Mouse (Mus musculus): ENCODE results near the gene Hfe. TPM values are rescaled to one million over a fixed set of nuclear protein-coding genes. Genes with fewer than 3 reads are reported as not detected.
"Not testable (repeated sequence)": the region's sequence is repeated elsewhere in the genome, so short reads cannot be mapped to it uniquely, and the experiment has no call there.

Gene Hfe
- polyA plus RNA-seq, 1 experiment from 2014 or later, result 10.3 TPM

GRCm38 (mm10) chr13:23682947-23683754 is 27.5 kb downstream of the Hfe start:
- ATAC-seq (ENCODE audit: low read depth), result peak; percentile 28
- not testable (repeated sequence) for DNase-seq (ENCODE audit: low spot score); H3K9me3 ChIP-seq (ENCODE audit: control insufficient read depth, low read length); H3K27me3 ChIP-seq (replicated peaks; ENCODE audit: control insufficient read depth, insufficient read depth, low read length); H3K36me3 ChIP-seq (ENCODE audit: control insufficient read depth, insufficient read depth, low read length)
- H3K9ac ChIP-seq (ENCODE audit: low read depth, low read length), result peak overlapping the region; percentile 60
- H3K4me2 ChIP-seq (ENCODE audit: low read depth, low read length), result peak overlapping the region; percentile 68
- H3K4me1 ChIP-seq (ENCODE audit: control insufficient read depth, insufficient read depth, low read length), result peaks cover 16% of the 10 kb centered on the region
- peak overlapping the region; percentile 92 for H3K27ac ChIP-seq (replicated peaks; ENCODE audit: low read depth, low read length)
- peak overlapping the region; percentile 50 for H3K4me3 ChIP-seq (ENCODE audit: low read depth, low read length)
- WGBS, result 15% methylated on average over 10 of the region's 30 CpGs

- peaks cover 16% of the 10 kb centered on the region for H3K4me1 ChIP-seq (ENCODE audit: control insufficient read depth, insufficient read depth, low read length)
- peak overlapping the region; percentile 60 for H3K9ac ChIP-seq (ENCODE audit: low read depth, low read length)
- ATAC-seq (ENCODE audit: low read depth), result no peak
- peak overlapping the region; percentile 68 for H3K4me2 ChIP-seq (ENCODE audit: low read depth, low read length)
- H3K27ac ChIP-seq (replicated peaks; ENCODE audit: low read depth, low read length), result peak overlapping the region; percentile 92
- no peaks in the 10 kb centered on the region for H3K36me3 ChIP-seq (ENCODE audit: control insufficient read depth, insufficient read depth, low read length)
- H3K27me3 ChIP-seq (replicated peaks; ENCODE audit: control insufficient read depth, insufficient read depth, low read length), result no peaks in the 10 kb centered on the region
- peak overlapping the region; percentile 50 for H3K4me3 ChIP-seq (ENCODE audit: low read depth, low read length)
- H3K9me3 ChIP-seq (ENCODE audit: control insufficient read depth, low read length), result no peaks in the 10 kb centered on the region
- 42% methylated on average over 1 of the region's 1 CpGs for WGBS
- DNase-seq (ENCODE audit: low spot score), result no peak
These were observed 28.1 kb downstream of the Hfe start for GRCm38 (mm10) chr13:23682623-23682946.

- Histone ChIP-seq H3K27ac (replicated peaks; ENCODE audit: low read depth, low read length) (no peak overlapping the region), H3K4me3 (ENCODE audit: low read depth, low read length) (no peak overlapping the region), H3K27me3 (replicated peaks; ENCODE audit: control insufficient read depth, insufficient read depth, low read length) (no peaks in the 10 kb centered on the region), H3K4me1 (ENCODE audit: control insufficient read depth, insufficient read depth, low read length) (peaks cover 16% of the 10 kb centered on the region), H3K9ac (ENCODE audit: low read depth, low read length) (no peak overlapping the region), H3K36me3 (ENCODE audit: control insufficient read depth, insufficient read depth, low read length) (no peaks in the 10 kb centered on the region), H3K9me3 (ENCODE audit: control insufficient read depth, low read length) (no peaks in the 10 kb centered on the region), H3K4me2 (ENCODE audit: low read depth, low read length) (peak overlapping the region; percentile 68; the same call in 1 of the 2 replicates)
- DNase-seq (ENCODE audit: low spot score), result no peak
- ATAC-seq (ENCODE audit: low read depth), result no peak
- 79% methylated on average over 6 of the region's 6 CpGs for WGBS
These were observed 28.6 kb downstream of the Hfe start for GRCm38 (mm10) chr13:23681990-23682582.

- Histone ChIP-seq H3K4me2 (ENCODE audit: low read depth, low read length) (no peak overlapping the region), H3K36me3 (ENCODE audit: control insufficient read depth, insufficient read depth, low read length) (no peaks in the 10 kb centered on the region), H3K9me3 (ENCODE audit: control insufficient read depth, low read length) (no peaks in the 10 kb centered on the region), H3K27me3 (replicated peaks; ENCODE audit: control insufficient read depth, insufficient read depth, low read length) (no peaks in the 10 kb centered on the region), H3K4me3 (ENCODE audit: low read depth, low read length) (no peak overlapping the region), H3K27ac (replicated peaks; ENCODE audit: low read depth, low read length) (no peak overlapping the region), H3K4me1 (ENCODE audit: control insufficient read depth, insufficient read depth, low read length) (no peaks in the 10 kb centered on the region), H3K9ac (ENCODE audit: low read depth, low read length) (no peak overlapping the region)
- DNase-seq (ENCODE audit: low spot score) (peak; percentile 3), ATAC-seq (ENCODE audit: low read depth) (no peak)
- 71% methylated on average over 3 of the region's 3 CpGs for WGBS
These were observed 48.1 kb downstream of the Hfe start for GRCm38 (mm10) chr13:23662536-23662935.

- ATAC-seq (ENCODE audit: low read depth), result no peak
- Histone ChIP-seq H3K4me2 (ENCODE audit: low read depth, low read length) (no peak overlapping the region), H3K4me1 (ENCODE audit: control insufficient read depth, insufficient read depth, low read length) (no peaks in the 10 kb centered on the region), H3K27me3 (replicated peaks; ENCODE audit: control insufficient read depth, insufficient read depth, low read length) (no peaks in the 10 kb centered on the region), H3K9me3 (ENCODE audit: control insufficient read depth, low read length) (no peaks in the 10 kb centered on the region), H3K36me3 (ENCODE audit: control insufficient read depth, insufficient read depth, low read length) (no peaks in the 10 kb centered on the region), H3K9ac (ENCODE audit: low read depth, low read length) (no peak overlapping the region), H3K4me3 (ENCODE audit: low read depth, low read length) (no peak overlapping the region), H3K27ac (replicated peaks; ENCODE audit: low read depth, low read length) (no peak overlapping the region)
- peak; percentile 7 for DNase-seq (ENCODE audit: low spot score)
- 70% methylated on average over 6 of the region's 6 CpGs for WGBS
These were observed 50.9 kb downstream of the Hfe start for GRCm38 (mm10) chr13:23659636-23660366.

Small RNA genes lying within 50 kb of the gene (microRNA-seq; reads per million reads assigned to microRNA genes)
- not detected for gene Gm44314 (ENCODE audit: borderline number of aligned reads)
- not detected for gene Gm44350 (ENCODE audit: borderline number of aligned reads)
- gene Gm44484 (ENCODE audit: borderline number of aligned reads), result not detected

Other genes with a start within 250 kb of the Hfe start
- gene Btn1a1, start 245.0 kb downstream of the Hfe start, polyA plus RNA-seq (2014; fragmentation: Nextera tagmentation; extraction: Ambion mirVana), result 0.18 TPM in 1 of 2 replicates, not detected in the other
- 0.40 and 0.51 TPM in 2 replicates for gene Btn2a2, start 222.0 kb downstream of the Hfe start, polyA plus RNA-seq (2014; fragmentation: Nextera tagmentation; extraction: Ambion mirVana)
- 5.1 and 5.6 TPM in 2 replicates for gene Hist1h4h, start 179.8 kb downstream of the Hfe start, polyA plus RNA-seq (2014; fragmentation: Nextera tagmentation; extraction: Ambion mirVana)
- 5.2 and 7.0 TPM in 2 replicates for gene Hist1h2af, start 176.9 kb downstream of the Hfe start, polyA plus RNA-seq (2014; fragmentation: Nextera tagmentation; extraction: Ambion mirVana)
- 3.7 and 4.1 TPM in 2 replicates for gene Hist1h3g, start 175.4 kb downstream of the Hfe start, polyA plus RNA-seq (2014; fragmentation: Nextera tagmentation; extraction: Ambion mirVana)
- gene Hist1h2bh, start 167.5 kb downstream of the Hfe start, polyA plus RNA-seq (2014; fragmentation: Nextera tagmentation; extraction: Ambion mirVana), result 0.76 and 0.77 TPM in 2 replicates
- gene Hist1h3f, start 166.8 kb downstream of the Hfe start, polyA plus RNA-seq (2014; fragmentation: Nextera tagmentation; extraction: Ambion mirVana), result 0.71 and 1.0 TPM in 2 replicates
- 0.84 and 0.88 TPM in 2 replicates for gene Hist1h4f, start 159.2 kb downstream of the Hfe start, polyA plus RNA-seq (2014; fragmentation: Nextera tagmentation; extraction: Ambion mirVana)
- gene Hist1h1d, start 157.6 kb downstream of the Hfe start, polyA plus RNA-seq (2014; fragmentation: Nextera tagmentation; extraction: Ambion mirVana), result 0.60 TPM in 2 replicates
- 4.4 and 6.1 TPM in 2 replicates for gene Hist1h3e, start 148.5 kb downstream of the Hfe start, polyA plus RNA-seq (2014; fragmentation: Nextera tagmentation; extraction: Ambion mirVana)
- gene Hist1h2ae, start 139.6 kb downstream of the Hfe start, polyA plus RNA-seq (2014; fragmentation: Nextera tagmentation; extraction: Ambion mirVana), result 93.4 and 108 TPM in 2 replicates
- gene Hist1h2bg, start 139.5 kb downstream of the Hfe start, polyA plus RNA-seq (2014; fragmentation: Nextera tagmentation; extraction: Ambion mirVana), result 5.1 and 5.3 TPM in 2 replicates
- gene Hist1h2bf, start 136.7 kb downstream of the Hfe start, polyA plus RNA-seq (2014; fragmentation: Nextera tagmentation; extraction: Ambion mirVana), result 3.6 and 4.1 TPM in 2 replicates
- gene Hist1h2ad, start 136.5 kb downstream of the Hfe start, polyA plus RNA-seq (2014; fragmentation: Nextera tagmentation; extraction: Ambion mirVana), result 1.6 and 2.8 TPM in 2 replicates
- gene Hist1h3d, start 135.1 kb downstream of the Hfe start, polyA plus RNA-seq (2014; fragmentation: Nextera tagmentation; extraction: Ambion mirVana), result 5.2 and 7.2 TPM in 2 replicates
- 74.5 and 84.0 TPM in 2 replicates for gene Hist1h4d, start 129.3 kb downstream of the Hfe start, polyA plus RNA-seq (2014; fragmentation: Nextera tagmentation; extraction: Ambion mirVana)
- 1.5 and 2.2 TPM in 2 replicates for gene Hist1h2be, start 89.7 kb downstream of the Hfe start, polyA plus RNA-seq (2014; fragmentation: Nextera tagmentation; extraction: Ambion mirVana)
- gene Hist1h1e, start 88.3 kb downstream of the Hfe start, polyA plus RNA-seq (2014; fragmentation: Nextera tagmentation; extraction: Ambion mirVana), result 12.8 and 15.7 TPM in 2 replicates
- 1.2 and 1.3 TPM in 2 replicates for gene Hist1h2ac, start 26.9 kb downstream of the Hfe start, polyA plus RNA-seq (2014; fragmentation: Nextera tagmentation; extraction: Ambion mirVana)
- gene Hist1h2bc, start 26.7 kb downstream of the Hfe start, polyA plus RNA-seq (2014; fragmentation: Nextera tagmentation; extraction: Ambion mirVana), result 52.7 and 78.2 TPM in 2 replicates
- 0.19 and 0.31 TPM in 2 replicates for gene Hist1h1t, start 15.0 kb downstream of the Hfe start, polyA plus RNA-seq (2014; fragmentation: Nextera tagmentation; extraction: Ambion mirVana)
- 5.7 and 5.8 TPM in 2 replicates for gene Hist1h4c, start 12.4 kb downstream of the Hfe start, polyA plus RNA-seq (2014; fragmentation: Nextera tagmentation; extraction: Ambion mirVana)
- 36.1 and 37.8 TPM in 2 replicates for gene Hist1h1c, start 28.0 kb upstream of the Hfe start, polyA plus RNA-seq (2014; fragmentation: Nextera tagmentation; extraction: Ambion mirVana)
- 5.1 and 7.5 TPM in 2 replicates for gene Hist1h3c, start 34.7 kb upstream of the Hfe start, polyA plus RNA-seq (2014; fragmentation: Nextera tagmentation; extraction: Ambion mirVana)
- 1.2 and 2.1 TPM in 2 replicates for gene Hist1h2bb, start 35.9 kb upstream of the Hfe start, polyA plus RNA-seq (2014; fragmentation: Nextera tagmentation; extraction: Ambion mirVana)
- 30.2 and 32.6 TPM in 2 replicates for gene Hist1h2ab, start 40.3 kb upstream of the Hfe start, polyA plus RNA-seq (2014; fragmentation: Nextera tagmentation; extraction: Ambion mirVana)
- 6.6 and 11.5 TPM in 2 replicates for gene Hist1h3b, start 41.4 kb upstream of the Hfe start, polyA plus RNA-seq (2014; fragmentation: Nextera tagmentation; extraction: Ambion mirVana)
- gene Hist1h4b, start 46.2 kb upstream of the Hfe start, polyA plus RNA-seq (2014; fragmentation: Nextera tagmentation; extraction: Ambion mirVana), result 3.5 and 4.7 TPM in 2 replicates
- 0.68 and 0.74 TPM in 2 replicates for gene Hist1h4a, start 50.4 kb upstream of the Hfe start, polyA plus RNA-seq (2014; fragmentation: Nextera tagmentation; extraction: Ambion mirVana)
- 3.7 and 4.9 TPM in 2 replicates for gene Hist1h3a, start 51.5 kb upstream of the Hfe start, polyA plus RNA-seq (2014; fragmentation: Nextera tagmentation; extraction: Ambion mirVana)
- gene Hist1h1a, start 52.8 kb upstream of the Hfe start, polyA plus RNA-seq (2014; fragmentation: Nextera tagmentation; extraction: Ambion mirVana), result 3.2 and 3.5 TPM in 2 replicates
- 0.31 TPM in 1 of 2 replicates, not detected in the other for gene Trim38, start 59.1 kb upstream of the Hfe start, polyA plus RNA-seq (2014; fragmentation: Nextera tagmentation; extraction: Ambion mirVana)
- not detected in 2 replicates for gene Slc17a2, start 96.1 kb upstream of the Hfe start, polyA plus RNA-seq (2014; fragmentation: Nextera tagmentation; extraction: Ambion mirVana)
- gene Slc17a3, start 128.6 kb upstream of the Hfe start, polyA plus RNA-seq (2014; fragmentation: Nextera tagmentation; extraction: Ambion mirVana), result 0.52 and 0.56 TPM in 2 replicates
- gene Slc17a1, start 156.9 kb upstream of the Hfe start, polyA plus RNA-seq (2014; fragmentation: Nextera tagmentation; extraction: Ambion mirVana), result not detected in 2 replicates
- gene Slc17a4, start 204.2 kb upstream of the Hfe start, polyA plus RNA-seq (2014; fragmentation: Nextera tagmentation; extraction: Ambion mirVana), result 0.10 TPM in 1 of 2 replicates, not detected in the other
- gene Hist1h2ba, start 223.3 kb upstream of the Hfe start, polyA plus RNA-seq (2014; fragmentation: Nextera tagmentation; extraction: Ambion mirVana), result not detected in 2 replicates
- not detected in 2 replicates for gene Hist1h2aa, start 223.6 kb upstream of the Hfe start, polyA plus RNA-seq (2014; fragmentation: Nextera tagmentation; extraction: Ambion mirVana)